Mouse (Mus musculus): ENCODE data around the gene Loxl3. TPM values are rescaled to one million over a fixed set of nuclear protein-coding genes. Genes with fewer than 3 reads are reported as not detected.

Gene Loxl3
- polyA plus RNA-seq, 1 experiment, result 7.3 TPM

- TF ChIP-seq CTCF (IDR thresholded peaks at IDR 0.05; ENCODE audit: borderline replicate concordance, extremely low read depth, insufficient read depth, insufficient read length) (no peak), POLR2A (IDR thresholded peaks at IDR 0.05; ENCODE audit: borderline replicate concordance, extremely low read depth, insufficient read depth, insufficient read length, poor library complexity, severe bottlenecking) (no peak)
- DNase-seq (ENCODE audit: low read depth), result no peak
Observed at GRCm38 (mm10) chr6:83095968-83096367, 62.0 kb downstream of the Loxl3 start.

- TF ChIP-seq CTCF (IDR thresholded peaks at IDR 0.05; ENCODE audit: borderline replicate concordance, extremely low read depth, insufficient read depth, insufficient read length), result no peak
- no peak for TF ChIP-seq POLR2A (IDR thresholded peaks at IDR 0.05; ENCODE audit: borderline replicate concordance, extremely low read depth, insufficient read depth, insufficient read length, poor library complexity, severe bottlenecking)
- no peak for DNase-seq (ENCODE audit: low read depth)
Observed at GRCm38 (mm10) chr6:83098411-83098810, 64.4 kb downstream of the Loxl3 start.

- peak; percentile 41; the same call in 1 of the 2 replicates for TF ChIP-seq CTCF (IDR thresholded peaks at IDR 0.05; ENCODE audit: borderline replicate concordance, extremely low read depth, insufficient read depth, insufficient read length)
- TF ChIP-seq POLR2A (IDR thresholded peaks at IDR 0.05; ENCODE audit: borderline replicate concordance, extremely low read depth, insufficient read depth, insufficient read length, poor library complexity, severe bottlenecking), result peak; percentile 8; the same call in 1 of the 2 replicates
- peak; percentile 96 for DNase-seq (ENCODE audit: low read depth)
Observed at GRCm38 (mm10) chr6:83101316-83101687, 67.3 kb downstream of the Loxl3 start, which contains the start of the genes Ccdc142 and Gm42688. TSS of gene Ccdc142 (plus strand) at chr6:83101601. TSS of gene Gm42688 (plus strand) at chr6:83101617.

DNA sequence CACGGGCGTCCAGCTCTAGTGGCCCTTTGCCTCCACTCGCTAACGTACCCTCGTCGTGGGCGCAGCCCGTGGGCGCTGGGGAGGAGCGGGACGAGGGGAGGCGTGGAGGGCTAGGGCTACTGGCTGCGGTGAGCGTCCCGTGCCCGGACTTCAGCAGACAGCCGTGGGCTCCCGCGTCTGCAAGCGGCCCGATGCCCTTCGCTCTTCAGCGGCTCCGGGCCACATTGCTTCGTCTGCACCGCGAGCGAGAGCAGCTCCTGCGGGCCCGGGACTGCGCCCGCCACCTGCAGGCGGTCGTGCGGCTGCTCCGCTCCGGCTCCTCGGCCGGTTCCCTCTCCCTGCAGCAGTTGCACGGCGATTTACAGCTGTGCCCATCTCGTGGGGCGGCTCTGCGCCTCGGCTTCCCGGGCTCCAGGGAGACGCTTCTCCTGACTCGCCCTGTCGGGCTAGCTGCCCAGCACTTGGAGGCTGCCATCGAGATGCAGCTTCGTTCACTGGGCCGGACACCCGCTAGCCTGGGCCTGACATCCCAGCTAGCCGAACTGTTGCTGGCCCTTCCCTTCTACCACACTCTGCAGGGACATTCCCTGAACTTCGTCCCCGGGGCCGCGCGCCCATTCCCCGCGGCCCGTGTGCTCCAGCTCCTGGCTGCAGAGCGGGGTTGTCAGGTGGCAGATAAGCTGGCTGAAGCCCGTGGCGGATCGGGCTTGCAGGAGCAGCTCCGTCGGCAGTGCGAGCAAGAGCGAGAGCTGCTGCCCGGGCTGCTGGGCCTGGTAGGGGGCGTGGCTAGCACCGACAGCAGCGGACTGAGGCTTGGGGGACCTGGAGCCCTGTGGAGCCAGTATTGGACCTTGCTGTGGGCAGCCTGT, 67.9 kb downstream of the Loxl3 start:
- TF ChIP-seq CTCF (IDR thresholded peaks at IDR 0.05; ENCODE audit: borderline replicate concordance, extremely low read depth, insufficient read depth, insufficient read length) (peak; percentile 50; the same call in 1 of the 2 replicates), POLR2A (IDR thresholded peaks at IDR 0.05; ENCODE audit: borderline replicate concordance, extremely low read depth, insufficient read depth, insufficient read length, poor library complexity, severe bottlenecking) (0 out of 2 replicates have a peak, but pooled peaks have one; percentile 20)

More for the DNA sequence above, 67.9 kb downstream of the Loxl3 start:
- DNase-seq (ENCODE audit: low read depth), result peak; percentile 81

Other genes with a start within 250 kb of the Loxl3 start
- gene Sema4f, start 94.4 kb upstream of the Loxl3 start, polyA plus RNA-seq (2012; rRNA removed), result 21.3 and 23.9 TPM in 2 replicates
- 0.05 and 0.15 TPM in 2 replicates for gene M1ap, start 87.3 kb upstream of the Loxl3 start, polyA plus RNA-seq (2012; rRNA removed)
- 2.7 and 2.9 TPM in 2 replicates for gene Dok1, start 702 bp upstream of the Loxl3 start, polyA plus RNA-seq (2012; rRNA removed)
- gene Aup1, start 20.3 kb downstream of the Loxl3 start, polyA plus RNA-seq (2012; rRNA removed), result 222 and 386 TPM in 2 replicates
- 63.4 and 99.1 TPM in 2 replicates for gene Htra2, start 21.1 kb downstream of the Loxl3 start, polyA plus RNA-seq (2012; rRNA removed)
- 1.0 and 1.8 TPM in 2 replicates for gene Dqx1, start 23.7 kb downstream of the Loxl3 start, polyA plus RNA-seq (2012; rRNA removed)
- gene Tlx2, start 36.1 kb downstream of the Loxl3 start, polyA plus RNA-seq (2012; rRNA removed), result 0.31 TPM in 1 of 2 replicates, not detected in the other
- 39.8 and 66.1 TPM in 2 replicates for gene Pcgf1, start 43.7 kb downstream of the Loxl3 start, polyA plus RNA-seq (2012; rRNA removed)
- gene Lbx2, start 52.2 kb downstream of the Loxl3 start, polyA plus RNA-seq (2012; rRNA removed), result 0.29 and 0.78 TPM in 2 replicates
- 10.4 and 12.8 TPM in 2 replicates for gene Ccdc142, start 67.4 kb downstream of the Loxl3 start, polyA plus RNA-seq (2012; rRNA removed)
- gene Gm42688, start 67.4 kb downstream of the Loxl3 start, polyA plus RNA-seq (2012; rRNA removed), result 10.3 and 11.6 TPM in 2 replicates
- gene Mrpl53, start 74.9 kb downstream of the Loxl3 start, polyA plus RNA-seq (2012; rRNA removed), result 99.0 and 142 TPM in 2 replicates
- 45.3 and 63.1 TPM in 2 replicates for gene Mogs, start 81.3 kb downstream of the Loxl3 start, polyA plus RNA-seq (2012; rRNA removed)
- gene Wbp1, start 87.4 kb downstream of the Loxl3 start, polyA plus RNA-seq (2012; rRNA removed), result 298 and 440 TPM in 2 replicates
- gene Ino80b, start 91.3 kb downstream of the Loxl3 start, polyA plus RNA-seq (2012; rRNA removed), result 43.4 and 47.9 TPM in 2 replicates
- gene Rtkn, start 101.3 kb downstream of the Loxl3 start, polyA plus RNA-seq (2012; rRNA removed), result 28.9 and 30.7 TPM in 2 replicates
- 21.2 and 31.4 TPM in 2 replicates for gene Wdr54, start 122.2 kb downstream of the Loxl3 start, polyA plus RNA-seq (2012; rRNA removed)
- gene 1700003E16Rik, start 122.2 kb downstream of the Loxl3 start, polyA plus RNA-seq (2012; rRNA removed), result 2.9 and 4.1 TPM in 2 replicates
- gene Dctn1, start 131.7 kb downstream of the Loxl3 start, polyA plus RNA-seq (2012; rRNA removed), result 217 and 252 TPM in 2 replicates
- 2.1 and 7.0 TPM in 2 replicates for gene Slc4a5, start 185.7 kb downstream of the Loxl3 start, polyA plus RNA-seq (2012; rRNA removed)